Mouse (Mus musculus) ES-CJ7 (cell line): ENCODE results near the gene Vps51.

Experiments
- DNase-seq: peaks from one replicate; pipeline ENCODE4 v3.0.0; 2011; ENCODE audit warnings: low read depth, low spot score

The Vps51 gene

DNA sequence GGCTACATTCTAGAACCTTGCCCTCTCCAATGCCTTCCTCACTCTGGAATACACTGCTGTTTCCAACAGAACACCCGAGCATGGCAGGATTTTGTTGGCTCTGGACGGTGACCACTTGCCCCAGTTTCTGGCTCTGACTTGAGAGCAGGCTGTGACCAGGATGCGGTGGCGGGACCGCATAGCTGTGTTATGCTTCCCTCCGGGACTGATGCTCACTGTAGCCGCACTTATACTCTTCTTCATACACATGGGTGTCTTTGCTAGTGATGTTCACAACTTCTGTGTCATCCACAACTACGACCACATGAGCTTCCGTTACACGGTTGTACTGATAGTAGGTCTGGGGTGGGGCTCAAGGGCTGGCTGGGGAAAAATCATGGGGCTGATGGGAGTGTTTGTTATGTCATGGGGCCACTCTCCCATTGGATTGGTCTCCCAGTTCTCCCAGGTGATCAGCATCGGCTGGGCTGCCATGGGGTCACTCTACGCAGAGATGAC is 3.0 kb upstream of the Vps51 start, which contains the start of gene Tmem262:
Gene Tmem262 (plus strand): TSS at position 51 of the 498 bp plus-strand sequence.
- DNase-seq: no peak

DNA sequence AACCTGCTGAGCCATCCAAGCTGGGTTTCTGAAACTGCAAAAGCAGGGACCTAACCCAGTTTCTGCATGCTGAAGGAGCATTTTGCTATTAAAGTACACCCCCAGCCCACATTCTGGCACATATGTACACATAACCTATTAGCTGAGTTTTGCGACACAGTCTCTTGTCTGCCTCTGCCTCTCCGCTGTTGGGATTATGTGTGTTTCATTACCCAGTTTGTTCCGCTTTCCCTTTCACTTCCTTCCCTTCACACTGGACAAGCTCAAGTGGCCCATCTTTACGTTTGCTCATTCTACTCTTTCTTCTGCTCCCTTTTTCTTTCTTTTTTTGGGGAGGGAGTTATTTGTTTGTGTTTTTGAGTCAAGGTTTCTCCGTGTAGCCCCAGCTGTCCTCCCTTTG is 3.1 kb downstream of the Vps51 start:
- no peak for DNase-seq

DNA sequence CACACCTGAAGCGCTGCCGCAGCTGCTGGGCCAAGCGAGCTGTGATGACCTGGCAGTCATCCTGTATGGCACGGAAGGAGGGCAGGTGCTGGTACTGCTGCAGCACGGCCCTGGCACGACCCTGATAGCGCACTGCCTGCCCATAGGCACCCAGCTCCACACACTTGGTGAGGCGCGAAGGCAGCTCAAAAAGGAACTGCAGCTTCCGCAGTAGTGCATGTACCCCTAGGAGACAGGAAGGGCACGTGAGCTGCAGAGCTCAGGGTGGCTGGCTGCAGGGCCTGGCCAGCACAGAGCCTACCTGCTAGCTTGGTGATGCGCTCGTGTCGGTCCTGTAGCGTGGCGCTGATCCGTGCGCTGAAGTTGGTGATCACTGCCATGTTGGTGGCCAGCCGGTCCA is 5.8 kb downstream of the Vps51 start:
- DNase-seq: no peak

DNA sequence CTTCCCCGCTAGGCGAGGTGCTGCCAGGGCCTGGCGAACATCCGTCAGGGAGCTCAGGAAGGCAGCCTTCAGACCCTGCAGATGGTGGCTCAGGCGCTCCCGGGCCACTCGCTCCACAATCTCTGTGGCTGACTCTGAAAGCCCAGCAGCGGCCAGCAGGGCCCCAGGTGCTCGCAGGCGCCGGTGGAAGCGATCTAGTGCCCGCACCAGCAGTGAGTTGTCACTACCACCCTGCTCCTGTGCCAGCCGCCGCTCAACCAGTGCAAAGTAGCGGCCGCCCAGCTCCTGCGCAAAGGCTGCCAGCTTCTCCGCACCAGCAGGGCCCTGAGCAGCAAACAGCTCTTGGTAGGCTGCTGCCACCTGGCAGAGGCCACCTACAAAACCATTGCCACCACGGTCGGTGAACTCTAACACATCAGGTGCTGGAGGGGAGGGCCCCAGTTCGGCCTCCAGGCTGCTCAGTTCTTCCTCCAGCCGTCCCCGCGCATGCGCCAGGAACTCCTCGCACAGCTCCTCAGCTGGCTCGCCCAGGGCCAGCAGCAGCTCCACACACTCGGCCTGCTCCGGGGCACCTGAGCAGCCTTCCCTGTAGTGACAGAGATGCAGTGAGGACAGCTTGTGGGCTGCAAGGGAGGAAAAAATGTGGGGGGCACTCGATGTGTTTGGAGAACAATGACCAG is 6.3 kb downstream of the Vps51 start:
- DNase-seq: peak; percentile 59

DNA sequence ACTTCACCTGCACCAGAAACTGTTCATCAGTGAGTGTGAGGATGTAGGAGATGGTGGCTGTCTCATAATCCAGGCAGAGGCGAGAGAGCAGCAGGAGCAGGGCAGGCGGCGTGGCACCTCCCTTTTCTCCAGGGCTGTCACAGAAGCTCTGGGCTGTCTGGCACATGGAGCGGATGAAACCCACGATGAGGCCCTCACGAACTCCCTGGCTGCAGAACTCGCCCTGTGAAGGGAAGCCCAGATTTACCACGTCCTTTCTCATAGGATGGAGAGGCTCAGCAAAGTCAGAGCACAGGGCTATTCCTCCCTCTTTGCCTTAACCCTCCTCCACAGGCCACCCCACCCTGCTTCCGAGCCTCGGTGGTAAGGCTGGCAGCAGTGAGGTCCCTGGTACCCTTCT is 7.2 kb downstream of the Vps51 start:
- DNase-seq: no peak

DNA sequence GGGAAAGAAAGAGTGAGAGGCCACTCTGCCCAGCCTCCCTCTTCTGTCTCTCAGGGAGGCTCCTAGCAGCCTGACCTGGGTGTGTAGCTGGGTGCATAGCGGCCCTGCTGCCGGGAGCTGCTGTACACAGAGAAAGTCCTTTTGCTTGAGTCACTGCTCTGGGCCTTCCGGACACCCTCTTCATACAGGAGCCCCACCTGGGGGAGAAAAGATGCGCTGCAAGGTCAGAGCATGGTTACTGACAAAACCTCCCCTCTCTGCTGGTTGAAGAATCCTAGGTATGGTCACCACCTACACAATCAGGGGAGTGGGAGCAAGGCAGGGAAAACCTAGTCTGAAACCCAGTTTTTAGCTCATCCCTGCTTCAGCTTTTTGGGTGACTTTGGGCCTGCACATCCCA is 8.1 kb downstream of the Vps51 start:
- peak; percentile 42 for DNase-seq

DNA sequence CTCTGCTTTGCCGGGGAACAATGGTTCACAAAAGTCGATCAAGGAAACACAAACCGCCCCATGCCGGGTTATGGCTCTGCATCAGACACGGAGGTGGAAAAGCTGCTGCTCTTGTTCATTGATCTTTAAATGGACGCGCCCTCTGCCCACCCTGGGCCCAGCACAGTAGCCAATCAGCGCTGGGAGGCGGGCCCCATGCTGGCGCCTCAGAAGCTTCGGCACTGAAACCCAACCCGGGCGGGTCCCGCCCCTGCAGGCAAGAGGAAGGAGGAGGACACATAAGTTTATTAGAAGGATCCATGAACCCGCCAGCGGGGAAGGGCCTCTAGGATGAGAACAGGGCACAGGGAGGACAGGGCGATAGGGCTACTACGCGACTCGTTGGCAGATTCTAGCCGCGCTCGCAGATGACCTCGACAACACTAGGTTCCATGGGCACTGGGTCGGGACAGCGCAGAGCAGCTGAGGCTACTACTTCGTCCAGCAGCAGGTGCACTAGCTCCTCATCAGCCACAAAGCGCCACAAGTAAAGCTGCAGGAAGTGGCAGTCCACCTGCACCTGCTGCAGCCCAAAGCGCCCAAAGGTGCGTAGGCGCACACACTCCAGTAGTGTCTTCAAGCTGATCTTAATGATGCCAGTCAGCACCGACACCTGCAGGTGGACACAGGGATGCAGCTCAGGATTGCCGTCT is 9.2 kb downstream of the Vps51 start, which contains the start of gene Tm7sf2:
Gene Tm7sf2 (minus strand): TSS at position 650 of the 692 bp plus-strand sequence.
- peak; percentile 89 for DNase-seq

DNA sequence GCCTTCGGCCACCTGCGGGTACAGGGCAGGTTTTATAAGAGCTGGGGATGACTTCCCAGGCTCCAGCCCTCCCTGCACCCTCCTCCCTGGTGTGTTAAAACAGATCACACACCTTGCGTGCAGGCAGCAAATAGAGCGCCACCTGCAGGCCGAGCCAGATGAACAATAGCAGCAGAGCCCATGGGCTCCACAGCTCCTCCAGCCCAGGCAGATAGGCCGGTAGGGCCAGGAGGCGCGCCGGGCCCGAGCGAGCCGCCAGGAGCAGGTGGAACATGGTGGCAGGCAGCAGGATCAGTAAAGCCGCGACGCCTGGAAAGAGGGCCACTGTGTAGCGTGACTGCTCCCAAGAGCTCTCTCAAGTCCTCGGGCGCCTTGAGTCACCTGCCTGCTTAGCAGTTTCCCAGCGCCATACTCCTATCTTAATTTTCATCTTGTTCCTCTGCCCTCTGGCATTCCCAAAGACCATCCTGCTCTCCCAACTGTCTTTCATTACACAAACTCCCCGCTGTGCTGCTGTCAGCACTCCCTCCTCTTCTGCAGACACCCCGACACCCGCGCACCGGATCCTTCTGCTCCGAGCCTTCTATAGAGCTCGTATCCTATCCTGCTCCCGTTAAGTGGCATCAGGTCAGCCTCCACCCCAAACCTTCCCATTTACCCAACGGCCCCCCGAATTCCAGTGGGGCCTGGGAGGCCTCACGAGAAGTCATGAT is 9.9 kb downstream of the Vps51 start:
- DNase-seq: peak; percentile 91

DNA sequence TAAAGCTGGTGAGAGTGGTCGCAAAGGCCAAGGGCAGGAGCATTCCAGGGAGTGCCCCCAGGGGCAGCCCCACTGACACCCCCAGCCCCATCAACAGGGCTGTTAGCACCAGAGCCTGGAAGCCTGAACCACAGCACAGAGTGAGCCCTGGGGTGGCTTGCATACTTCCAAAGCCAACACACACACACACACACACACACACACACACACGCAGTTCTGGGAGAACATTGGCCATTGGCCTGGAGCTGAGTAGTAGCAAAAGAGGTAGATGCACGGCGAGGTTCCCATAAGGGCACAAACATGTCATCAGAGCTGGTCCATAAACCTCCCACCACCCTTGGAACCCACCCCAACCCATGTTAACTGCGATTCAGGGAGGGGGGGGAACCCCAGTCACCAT is 10.5 kb downstream of the Vps51 start:
- DNase-seq: no peak

DNA sequence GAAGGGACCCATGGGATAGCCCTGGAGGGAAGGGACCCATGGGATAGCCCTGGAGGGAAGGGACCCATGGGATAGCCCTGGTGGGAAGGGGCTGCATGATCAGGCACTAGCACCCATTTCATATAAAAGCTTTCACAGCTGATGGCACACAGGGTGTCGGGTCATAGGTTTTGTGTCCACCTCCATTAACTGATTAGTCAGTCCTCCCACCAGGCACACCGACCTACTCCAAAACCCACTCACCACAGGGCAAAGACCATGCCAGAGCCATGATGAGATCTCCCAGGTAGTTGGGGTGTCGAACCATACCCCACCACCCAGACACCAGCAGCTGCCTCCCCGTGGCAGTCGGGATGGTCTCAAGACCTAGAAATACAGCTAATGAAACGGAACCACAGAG is 13.9 kb downstream of the Vps51 start:
- no peak for DNase-seq

DNA sequence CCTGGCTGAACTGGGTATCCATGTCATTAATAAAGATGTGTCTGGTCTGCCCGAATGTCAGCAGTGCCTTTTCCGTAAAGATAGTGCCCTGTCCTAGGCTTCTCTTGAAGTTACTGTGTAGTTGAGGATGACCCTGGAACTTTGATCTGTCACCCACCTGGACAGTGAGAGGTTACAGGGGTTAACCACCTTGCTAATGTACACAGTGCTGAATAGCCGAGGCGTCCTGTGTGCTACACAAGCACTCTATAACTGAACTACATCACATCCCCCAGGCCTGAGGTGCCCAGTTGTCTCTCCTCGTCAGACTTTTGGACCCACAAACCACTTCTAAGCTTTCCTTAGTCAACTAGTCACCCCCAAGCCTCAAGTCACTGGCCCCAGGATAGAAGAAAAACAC is 14.6 kb downstream of the Vps51 start:
- DNase-seq: no peak

DNA sequence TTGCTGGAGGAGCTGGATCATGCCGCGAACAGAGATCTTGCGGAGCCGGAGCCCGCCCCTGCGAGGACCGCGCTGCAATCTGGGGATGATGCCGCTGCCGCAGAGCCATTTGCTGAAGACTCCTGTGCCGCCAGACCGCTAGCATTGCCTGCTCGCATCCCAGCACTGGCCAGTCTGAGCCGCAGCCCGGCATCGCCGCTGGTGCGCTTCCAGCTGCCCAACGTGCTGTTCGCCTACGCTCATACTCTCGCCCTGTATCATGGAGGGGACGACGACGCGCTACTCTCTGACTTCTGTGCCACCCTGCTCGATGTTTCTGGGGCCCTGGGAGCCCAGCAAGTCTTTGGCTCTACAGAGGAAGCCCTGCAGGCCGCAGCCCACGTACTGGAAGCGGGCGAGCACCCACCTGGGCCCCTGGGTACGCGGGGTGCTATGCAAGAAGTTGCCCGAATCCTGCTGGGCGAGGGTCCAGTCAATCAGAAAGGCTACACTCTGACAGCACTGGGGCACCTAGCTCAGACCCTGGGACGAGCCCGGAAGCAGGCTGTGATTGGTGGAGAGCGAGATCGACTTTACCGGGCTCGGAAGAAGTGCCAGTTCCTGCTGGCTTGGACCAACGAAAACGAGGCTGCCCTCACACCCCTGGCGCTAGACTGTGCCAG is 15.3 kb downstream of the Vps51 start:
- DNase-seq: no peak

DNA sequence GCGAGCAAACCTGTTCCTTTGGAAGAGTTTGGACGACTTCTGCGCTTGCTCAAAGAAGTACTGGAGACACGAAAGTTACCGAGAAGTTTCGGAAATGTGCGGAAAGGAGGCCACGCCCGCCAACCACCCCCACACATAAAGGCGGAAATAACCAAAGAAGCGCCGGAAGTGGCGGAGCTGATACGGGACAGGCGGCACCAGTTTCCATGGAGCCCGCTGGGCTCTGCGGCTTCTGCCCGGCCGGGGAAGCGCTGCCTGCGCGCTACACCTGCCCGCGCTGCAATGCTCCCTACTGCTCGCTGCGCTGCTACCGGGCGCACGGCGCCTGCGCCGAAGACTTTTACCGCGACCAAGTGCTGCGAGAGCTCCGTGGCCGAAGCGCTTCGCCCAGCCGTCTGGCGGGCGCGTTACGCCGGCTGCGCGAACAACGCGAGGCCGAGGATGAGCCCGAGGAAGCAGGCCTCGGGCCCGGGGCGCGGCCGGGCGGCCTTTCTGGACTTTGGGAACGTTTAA is 16.0 kb downstream of the Vps51 start, which contains the start of gene Znhit2:
Gene Znhit2 (plus strand): TSS at position 172 of the 513 bp plus-strand sequence.
- peak; percentile 91 for DNase-seq

DNA sequence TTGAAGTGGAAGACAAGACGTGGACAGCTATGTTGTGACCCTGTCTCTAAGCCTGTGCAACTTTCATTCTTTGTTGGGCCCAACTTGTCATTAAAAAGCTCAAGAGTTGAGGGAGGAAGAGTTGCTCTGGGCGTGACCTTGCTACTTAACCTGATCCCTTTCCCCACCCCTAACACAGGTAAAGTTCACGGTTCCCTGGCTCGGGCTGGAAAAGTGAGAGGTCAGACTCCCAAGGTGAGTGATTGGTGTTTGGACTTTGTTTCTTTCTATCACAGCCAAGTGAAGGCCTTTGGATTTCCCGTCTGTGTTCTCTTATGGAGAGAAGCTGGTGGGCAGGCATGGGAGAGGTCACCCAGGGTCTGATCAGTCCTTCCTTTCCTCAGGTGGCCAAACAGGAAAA is 18.1 kb downstream of the Vps51 start:
- DNase-seq: no peak

DNA sequence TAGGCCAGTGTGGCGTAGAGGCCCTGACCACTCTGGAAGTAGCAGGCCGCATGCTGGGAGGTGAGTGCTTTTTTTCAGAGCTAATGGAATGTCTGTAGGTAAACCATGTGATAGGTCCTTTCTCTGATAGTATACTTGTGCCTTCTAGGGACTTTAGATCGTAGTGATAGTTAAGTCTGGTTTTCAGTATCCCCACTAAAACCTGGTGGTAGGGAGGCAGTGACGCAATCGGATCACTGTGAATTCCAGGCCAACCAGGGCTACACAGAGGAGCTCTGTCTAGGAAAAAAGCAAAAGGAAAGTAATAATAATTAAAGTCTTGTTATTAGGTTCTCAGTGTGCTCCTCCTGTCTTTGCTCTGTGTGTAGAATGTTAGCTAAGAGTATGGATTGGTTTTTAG is 18.5 kb downstream of the Vps51 start:
- no peak for DNase-seq

DNA sequence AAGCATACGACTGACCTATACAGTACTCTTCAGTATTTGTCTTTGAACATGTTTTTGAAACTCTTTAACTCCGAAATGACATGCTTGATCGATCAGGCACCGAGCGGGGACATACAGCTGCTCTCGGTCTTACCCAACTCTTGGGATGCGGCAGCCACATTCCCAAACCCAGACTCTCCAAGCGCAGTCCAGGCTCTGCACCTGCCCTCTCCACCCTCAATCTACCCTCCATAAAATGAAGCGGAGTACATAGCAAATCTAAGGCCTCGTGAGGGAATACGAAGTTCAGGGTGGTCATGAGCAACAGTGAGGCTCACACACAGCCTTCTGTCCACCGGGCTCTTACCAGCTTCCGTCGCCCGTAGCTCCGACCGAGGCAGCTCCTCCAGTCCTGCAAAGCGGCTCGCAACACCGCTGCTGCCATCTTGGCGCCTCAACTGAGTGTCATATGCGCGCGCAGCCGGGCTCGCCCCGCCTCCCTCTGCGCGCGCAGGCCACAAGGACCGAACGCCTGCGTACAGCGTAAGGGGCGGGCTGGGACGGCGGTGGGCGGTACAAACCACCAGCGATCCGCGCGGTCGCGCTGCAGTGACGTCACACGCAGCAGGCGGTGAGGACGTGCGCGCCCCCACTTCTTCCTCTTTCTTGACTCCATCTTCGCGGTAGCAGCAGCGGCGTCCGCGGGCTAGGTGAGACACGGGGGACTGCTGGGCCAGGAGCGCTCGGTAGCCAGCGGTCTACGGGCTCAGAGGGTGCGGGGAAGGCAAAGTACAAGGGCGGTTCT is 19.5 kb downstream of the Vps51 start, which contains the start of the genes Mrpl49 and Fau:
Gene Mrpl49 (minus strand): TSS at position 473 of the 784 bp plus-strand sequence.
Gene Fau (plus strand): TSS at position 532 of the 784 bp plus-strand sequence.
- peak; percentile 98 for DNase-seq

DNA sequence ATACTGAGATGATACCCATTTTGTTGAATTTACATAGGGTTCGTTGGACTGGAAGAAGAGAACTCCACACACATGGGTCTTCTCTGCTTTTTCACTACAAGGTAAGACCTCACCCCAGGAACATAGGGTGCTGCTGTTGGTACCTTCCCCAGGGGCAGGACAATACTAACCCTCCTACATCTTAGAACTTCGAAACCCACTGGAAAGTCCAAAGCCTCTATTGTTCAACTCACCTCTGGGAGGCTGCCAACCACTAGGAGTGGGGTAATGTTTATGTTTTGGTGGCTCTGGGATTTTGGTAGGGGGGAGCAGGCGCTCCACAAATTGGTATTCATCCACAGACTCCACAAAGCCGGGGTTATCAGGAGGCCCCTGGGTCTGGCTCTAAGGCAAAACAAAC is 20.3 kb downstream of the Vps51 start:
- no peak for DNase-seq

DNA sequence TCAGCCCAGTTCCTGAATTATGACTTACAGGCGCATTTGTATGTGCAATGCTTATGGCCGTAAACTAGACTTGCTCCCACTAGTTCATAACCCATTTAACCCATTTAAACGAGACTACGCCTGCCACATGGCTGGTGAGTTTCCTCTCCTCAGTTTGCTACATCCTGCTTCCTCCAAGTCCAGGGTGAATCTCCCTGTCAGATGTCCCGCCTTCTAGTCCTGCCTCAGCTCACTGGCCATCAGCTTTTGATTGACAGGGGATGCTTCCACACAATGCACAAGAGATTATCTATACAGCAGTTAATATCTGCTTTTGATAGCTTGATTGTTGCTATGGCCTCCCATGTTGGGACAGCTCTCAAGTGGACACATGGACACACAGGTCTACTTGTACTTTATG is 22.7 kb downstream of the Vps51 start:
- no peak for DNase-seq

DNA sequence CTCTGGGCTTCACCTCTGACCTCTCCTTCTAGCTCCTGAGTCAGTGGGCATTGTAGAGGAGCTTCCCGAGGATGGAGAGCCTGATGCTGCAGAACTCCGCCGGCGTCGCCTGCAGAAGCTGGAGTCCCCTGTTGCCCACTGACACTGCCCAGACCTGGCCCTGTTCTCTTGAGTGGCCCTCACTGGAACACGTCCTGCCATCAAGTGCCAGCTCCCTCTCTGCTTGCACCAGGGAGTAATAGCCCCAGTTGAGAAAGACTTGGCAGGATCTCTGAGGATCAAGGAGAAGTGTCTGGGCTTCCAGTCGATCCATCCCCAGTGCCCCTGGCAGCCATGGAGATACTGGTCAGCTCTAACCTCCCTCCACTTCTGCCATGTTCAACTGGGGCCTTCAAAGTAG is 24.5 kb downstream of the Vps51 start:
- DNase-seq: no peak

DNA sequence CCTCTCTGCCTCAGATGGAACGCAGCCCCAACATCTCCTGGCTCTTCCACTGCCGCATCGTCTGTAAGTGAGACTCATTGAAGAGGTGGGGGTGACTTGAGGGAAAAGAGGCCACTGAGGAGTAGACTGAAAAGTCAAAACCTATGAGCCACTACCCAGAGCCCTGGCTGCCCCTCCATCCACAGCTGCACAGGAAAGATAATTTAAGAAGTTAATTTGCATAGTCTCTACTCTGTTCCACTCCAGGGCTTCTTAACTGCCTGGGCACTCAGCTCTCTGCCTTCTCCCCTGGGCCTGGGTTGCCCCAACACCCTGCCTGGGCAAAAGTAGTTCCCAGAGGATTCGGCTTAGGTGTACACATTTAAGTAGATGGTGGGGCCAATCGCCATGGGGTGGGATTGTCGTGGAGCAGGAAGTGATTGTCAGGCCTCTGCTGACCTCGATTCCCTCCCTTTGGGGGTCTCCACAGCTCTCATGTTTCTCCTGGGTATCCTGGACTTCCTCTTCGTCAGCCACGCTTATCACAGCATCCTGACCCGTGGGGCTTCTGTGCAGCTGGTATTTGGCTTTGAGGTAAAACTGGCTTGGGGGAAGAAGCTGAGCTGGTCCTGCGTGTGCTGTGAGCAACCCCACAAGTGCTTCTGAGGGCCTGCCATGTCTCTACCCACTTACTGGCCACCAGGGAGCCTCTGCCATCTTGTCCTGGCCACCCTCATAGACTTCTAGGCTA is 28.2 kb downstream of the Vps51 start:
- no peak for DNase-seq
